Mouse (Mus musculus): ENCODE measurements around the gene Higd1b.

DNA sequence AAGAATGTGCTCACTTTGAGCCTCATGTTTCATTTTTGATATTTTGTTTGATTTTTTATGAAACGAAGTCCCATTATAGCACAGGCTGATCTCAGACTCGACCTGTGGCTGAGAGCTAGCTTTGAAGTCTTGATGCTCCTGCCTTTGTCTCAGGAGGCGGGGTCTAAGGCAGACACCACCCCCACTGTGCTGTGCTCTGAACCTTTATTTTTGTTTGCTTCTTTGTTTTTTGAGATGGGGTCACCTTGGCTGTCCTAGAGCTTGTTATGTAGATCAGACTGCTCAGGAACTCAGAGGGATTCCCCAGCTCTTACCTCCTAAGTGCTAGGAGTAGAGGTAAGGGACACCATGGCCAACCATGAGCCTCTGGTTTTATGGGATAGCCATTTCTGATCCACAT is 15.2 kb upstream of the Higd1b start:
- TF ChIP-seq POLR2A (IDR thresholded peaks at IDR 0.05; ENCODE audit: borderline replicate concordance, extremely low read depth, insufficient read depth, insufficient read length, poor library complexity, severe bottlenecking): no peak
- TF ChIP-seq CTCF (IDR thresholded peaks at IDR 0.05; ENCODE audit: borderline replicate concordance, extremely low read depth, insufficient read depth, insufficient read length): no peak
